Mouse (Mus musculus) effector memory CD4-positive, alpha-beta T cell, adult 7 months (primary cell): ENCODE results near the gene Cyp4x1. TPM values are rescaled to one million over a fixed set of nuclear protein-coding genes. Genes with fewer than 3 reads are reported as not detected.

Source experiments
- polyA plus RNA-seq: library from polyadenylated mRNA; unstranded; fragments of 100-300 nt; shearing (Covaris generic); gene quantifications from one replicate; pipeline ENCODE4 v1.2.1, GENCODE M21; 2017

Cyp4x1 gene
- 0.18 TPM for polyA plus RNA-seq

DNA sequence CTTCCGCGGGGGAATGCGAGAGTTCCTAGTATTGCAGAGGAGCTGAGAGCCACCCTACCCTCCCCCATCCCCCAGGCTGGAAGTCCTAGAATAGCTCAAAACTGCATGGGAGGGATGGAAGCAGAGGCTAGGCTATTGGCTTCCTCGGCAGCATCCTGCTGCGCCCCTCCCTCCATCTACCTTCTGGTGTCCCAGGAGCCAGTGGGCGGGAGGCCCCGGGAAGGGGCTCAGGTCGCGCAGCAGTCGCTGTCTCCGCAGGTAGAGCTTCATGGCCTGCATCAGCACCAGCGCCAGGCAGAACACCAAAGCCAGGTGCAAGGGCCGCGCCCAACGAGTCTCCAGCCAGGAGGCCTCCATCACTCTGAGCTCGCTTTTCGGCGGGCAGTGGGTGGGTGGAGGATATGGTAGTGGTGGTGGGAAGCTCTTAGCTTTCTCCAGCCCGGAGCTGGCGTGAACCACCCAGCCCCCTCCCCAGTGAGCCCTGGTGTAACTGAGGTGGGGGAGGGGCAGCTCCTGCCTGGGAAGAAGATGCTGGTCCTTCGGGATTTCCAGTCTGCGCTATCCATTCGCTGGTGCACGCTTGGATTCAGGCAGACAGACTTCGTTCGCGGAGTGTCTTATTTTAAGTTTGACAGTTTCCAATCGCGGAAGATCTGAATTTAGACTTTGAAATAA, at the start of gene Cyp4x1:
Cyp4x1 (minus strand) TSS at position 661 of the 675 bp plus-strand sequence.

DNA sequence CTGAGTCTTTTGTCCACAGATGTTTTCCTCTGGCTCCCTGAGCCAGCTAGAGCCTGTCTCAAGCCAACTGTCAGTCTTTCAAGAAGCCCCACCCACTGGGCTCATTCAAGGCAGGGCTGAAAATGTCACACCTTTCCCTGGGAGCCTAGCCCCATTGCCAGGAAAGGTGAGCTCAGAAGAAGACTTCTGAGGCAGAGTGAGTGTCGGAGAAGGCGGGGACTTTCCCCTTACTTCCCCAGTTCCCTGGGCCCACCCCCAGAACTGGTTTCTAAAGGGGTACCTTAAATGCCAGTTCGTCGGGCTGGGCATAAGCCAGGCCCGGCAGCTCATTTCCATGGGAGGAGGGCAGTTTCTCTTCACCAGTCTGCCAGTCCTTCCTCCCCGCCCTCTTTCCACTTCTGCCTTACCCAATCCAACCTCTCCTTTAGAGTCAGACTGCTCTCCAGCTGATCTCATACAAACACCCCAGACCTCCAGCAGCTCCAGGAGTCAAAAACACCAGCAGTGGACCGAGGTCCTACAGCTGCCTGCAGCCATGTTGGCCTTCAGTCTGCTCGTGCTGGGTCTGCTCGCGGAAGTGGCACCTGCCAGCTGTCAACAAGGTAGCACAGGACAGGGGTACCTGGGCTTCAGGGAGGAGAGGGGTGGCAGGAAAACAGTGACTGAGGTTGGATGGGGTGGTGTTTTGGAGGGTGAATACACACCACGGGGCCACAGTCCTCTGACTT, 45.3 kb downstream of the Cyp4x1 start, which contains the start of gene Pdzk1ip1:
Pdzk1ip1 (plus strand) TSS at position 98 of the 728 bp plus-strand sequence.

DNA sequence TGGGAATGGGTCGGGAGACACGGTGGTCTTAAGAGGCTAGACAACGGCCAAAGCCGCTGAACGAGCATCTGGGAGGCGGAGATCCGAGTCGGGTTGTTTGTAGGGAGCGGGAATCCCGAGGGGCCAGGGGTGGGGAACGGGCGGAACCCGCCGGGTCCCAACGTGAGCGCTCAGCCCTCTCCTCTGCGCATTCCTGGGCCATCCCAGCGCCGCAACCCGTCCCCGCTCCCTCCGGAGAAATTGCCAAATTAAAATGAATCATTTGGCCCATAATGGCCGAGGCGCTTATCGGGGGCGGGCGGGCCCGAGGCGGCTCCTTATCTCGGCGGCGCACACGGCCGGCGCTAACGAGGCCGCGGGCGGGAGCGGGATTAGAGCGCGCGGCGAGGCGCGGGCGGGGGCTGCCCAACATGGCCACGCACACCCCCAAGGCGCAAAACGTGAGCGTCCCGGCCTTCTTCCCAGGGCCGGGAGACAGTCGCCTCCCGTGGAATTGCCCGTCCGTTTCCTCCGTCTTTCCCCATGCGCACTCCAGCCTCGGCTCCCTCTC, 77.6 kb downstream of the Cyp4x1 start, which contains the start of gene Tal1:
Tal1 (plus strand) TSS at position 56 of the 550 bp plus-strand sequence.

Other genes starting within 250 kb of the Cyp4x1 start
- gene Foxd2, start 225.4 kb downstream of the Cyp4x1 start, polyA plus RNA-seq: 2.6 TPM
- gene Foxe3, start 208.3 kb downstream of the Cyp4x1 start, polyA plus RNA-seq: not detected
- 89.1 TPM for gene Cmpk1, start 147.0 kb downstream of the Cyp4x1 start, polyA plus RNA-seq
- 0.30 TPM for gene Stil, start 134.1 kb downstream of the Cyp4x1 start, polyA plus RNA-seq
- gene Tal1, start 77.9 kb downstream of the Cyp4x1 start, polyA plus RNA-seq: not detected
- 0.48 TPM for gene Pdzk1ip1, start 45.6 kb downstream of the Cyp4x1 start, polyA plus RNA-seq
- gene Cyp4a29, start 107.8 kb upstream of the Cyp4x1 start, polyA plus RNA-seq: not detected
- gene Cyp4a12a, start 164.8 kb upstream of the Cyp4x1 start, polyA plus RNA-seq: not detected